Mouse (Mus musculus): ENCODE measurements around the gene Gemin6. TPM values are rescaled to one million over a fixed set of nuclear protein-coding genes. Genes with fewer than 3 reads are reported as not detected.
"Not testable (repeated sequence)": the region's sequence is repeated elsewhere in the genome, so short reads cannot be mapped to it uniquely, and the experiment has no call there.

Gene Gemin6
- polyA plus RNA-seq, 1 experiment from 2014 or later: 64.1 TPM

GRCm38 (mm10) chr17:80241594-80241993 is 17.4 kb downstream of the Gemin6 start:
- H3K27ac ChIP-seq: no peak overlapping the region
- DNase-seq (ENCODE audit: extremely low spot score, low spot score): no peak
- WGBS: 90% methylated on average over 9 of the region's 9 CpGs
- H3K36me3 ChIP-seq (replicated peaks): peaks cover 93% of the 10 kb centered on the region
- H3K9me3 ChIP-seq: no peaks in the 10 kb centered on the region
- H3K4me1 ChIP-seq: no peaks in the 10 kb centered on the region
- no peak overlapping the region for H3K4me3 ChIP-seq
- no peaks in the 10 kb centered on the region for H3K27me3 ChIP-seq (ENCODE audit: poor library complexity, severe bottlenecking)

DNA sequence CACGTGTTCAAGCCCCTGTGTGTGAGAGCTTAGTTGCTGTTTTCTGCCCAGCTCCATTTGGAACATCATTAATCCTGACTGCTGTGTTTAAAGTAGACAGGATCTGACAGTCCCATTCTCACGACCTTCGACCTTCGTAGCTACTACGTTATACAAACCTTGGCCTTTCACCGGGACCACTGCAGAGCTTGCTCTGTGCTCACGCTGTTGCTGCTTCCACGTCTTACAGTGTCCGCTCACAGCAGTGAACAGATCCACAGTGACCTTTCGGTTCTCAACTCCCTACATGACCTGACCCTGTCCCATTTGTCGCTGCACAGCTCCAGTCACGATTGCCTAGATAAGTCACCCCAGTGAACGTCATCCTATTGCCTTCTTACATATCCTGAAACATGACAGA is 18.9 kb downstream of the Gemin6 start:
- Histone ChIP-seq H3K4me3 (no peak overlapping the region), H3K9me3 (no peaks in the 10 kb centered on the region), H3K36me3 (replicated peaks) (peaks cover 98% of the 10 kb centered on the region), H3K27ac (no peak overlapping the region), H3K4me1 (no peaks in the 10 kb centered on the region), H3K27me3 (ENCODE audit: poor library complexity, severe bottlenecking) (no peaks in the 10 kb centered on the region)
- no peak for DNase-seq (ENCODE audit: extremely low spot score, low spot score)
- 91% methylated on average over 13 of the region's 13 CpGs for WGBS

- no peaks in the 10 kb centered on the region for H3K27me3 ChIP-seq (ENCODE audit: poor library complexity, severe bottlenecking)
- H3K9me3 ChIP-seq: no peaks in the 10 kb centered on the region; the same call in 1 of the 2 replicates
- DNase-seq (ENCODE audit: extremely low spot score, low spot score): no peak
- H3K36me3 ChIP-seq (replicated peaks): peaks cover 99% of the 10 kb centered on the region
- peaks cover 6% of the 10 kb centered on the region for H3K4me1 ChIP-seq
- no peak overlapping the region for H3K27ac ChIP-seq
- 93% methylated on average over 13 of the region's 13 CpGs for WGBS
- no peak overlapping the region for H3K4me3 ChIP-seq
Measured at GRCm38 (mm10) chr17:80252757-80253525, 28.7 kb downstream of the Gemin6 start.

- peaks cover 99% of the 10 kb centered on the region for H3K36me3 ChIP-seq (replicated peaks)
Measured at GRCm38 (mm10) chr17:80254421-80254820, 30.2 kb downstream of the Gemin6 start.

GRCm38 (mm10) chr17:80255208-80255607 is 31.0 kb downstream of the Gemin6 start:
- WGBS: 80% methylated on average over 13 of the region's 13 CpGs
- peak overlapping the region; percentile 8; the same call in 1 of the 2 replicates for H3K27ac ChIP-seq
- H3K4me3 ChIP-seq: no peak overlapping the region
- no peak for DNase-seq (ENCODE audit: extremely low spot score, low spot score)
- H3K9me3 ChIP-seq: no peaks in the 10 kb centered on the region; the same call in 1 of the 2 replicates
- H3K4me1 ChIP-seq: peaks cover 6% of the 10 kb centered on the region
- H3K36me3 ChIP-seq (replicated peaks): peaks cover 99% of the 10 kb centered on the region
- no peaks in the 10 kb centered on the region for H3K27me3 ChIP-seq (ENCODE audit: poor library complexity, severe bottlenecking)

More at GRCm38 (mm10) chr17:80254421-80254820, 30.2 kb downstream of the Gemin6 start:
- peaks cover 6% of the 10 kb centered on the region for H3K4me1 ChIP-seq
- WGBS: 96% methylated on average over 5 of the region's 5 CpGs
- H3K27ac ChIP-seq: no peak overlapping the region
- H3K4me3 ChIP-seq: no peak overlapping the region
- no peak for DNase-seq (ENCODE audit: extremely low spot score, low spot score)
- H3K9me3 ChIP-seq: no peaks in the 10 kb centered on the region; the same call in 1 of the 2 replicates
- H3K27me3 ChIP-seq (ENCODE audit: poor library complexity, severe bottlenecking): no peaks in the 10 kb centered on the region

DNA sequence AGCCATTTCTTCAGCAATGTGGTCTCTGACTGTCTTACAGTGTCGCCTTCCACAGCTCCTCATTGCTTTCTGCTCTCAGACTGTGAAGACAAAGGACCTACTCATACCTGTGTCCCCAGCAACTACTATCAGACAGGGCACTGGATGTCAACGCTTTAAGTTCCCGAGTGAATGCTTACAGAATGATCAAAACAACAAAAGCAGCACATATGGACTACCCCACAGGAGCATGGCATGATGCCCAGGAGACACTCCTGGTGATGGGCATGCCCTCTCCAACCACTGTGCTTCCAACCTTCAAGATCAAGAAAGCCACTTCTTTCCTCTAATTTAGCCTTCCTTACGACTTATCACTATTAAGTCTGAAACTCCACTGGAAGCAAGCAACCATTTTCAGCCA is 42.8 kb downstream of the Gemin6 start:
- Histone ChIP-seq H3K27ac (no peak overlapping the region), H3K4me1 (no peaks in the 10 kb centered on the region), H3K9me3 (no peaks in the 10 kb centered on the region; the same call in 1 of the 2 replicates), H3K36me3 (replicated peaks) (peaks cover 93% of the 10 kb centered on the region), H3K4me3 (no peak overlapping the region), H3K27me3 (ENCODE audit: poor library complexity, severe bottlenecking) (no peaks in the 10 kb centered on the region)
- WGBS: 94% methylated on average over 4 of the region's 4 CpGs
- DNase-seq (ENCODE audit: extremely low spot score, low spot score): no peak

DNA sequence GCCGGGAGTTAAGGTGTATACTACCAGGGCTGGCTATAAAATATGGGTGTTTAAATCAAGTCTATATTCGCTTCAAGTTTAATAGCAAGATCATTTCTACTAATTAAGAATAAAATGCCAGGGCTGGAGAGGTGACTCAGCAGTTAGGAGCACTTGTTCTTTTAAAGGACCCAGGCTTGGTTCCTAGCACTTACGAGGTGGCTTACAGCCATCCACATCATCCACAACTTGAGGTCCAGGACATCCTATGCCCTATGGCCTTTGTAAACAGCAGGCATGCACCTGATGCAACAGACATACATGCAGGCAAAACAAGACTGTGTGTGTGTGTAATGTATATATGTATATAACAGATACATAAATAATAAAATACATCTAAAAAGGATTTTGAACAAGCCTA is 43.9 kb downstream of the Gemin6 start:
- Histone ChIP-seq H3K27ac (no peak overlapping the region), H3K9me3 (no peaks in the 10 kb centered on the region; the same call in 1 of the 2 replicates), H3K4me3 (no peak overlapping the region), H3K4me1 (no peaks in the 10 kb centered on the region), H3K36me3 (replicated peaks) (peaks cover 94% of the 10 kb centered on the region), H3K27me3 (ENCODE audit: poor library complexity, severe bottlenecking) (no peaks in the 10 kb centered on the region)
- DNase-seq (ENCODE audit: extremely low spot score, low spot score): no peak
- WGBS: 97% methylated on average over 3 of the region's 3 CpGs

- 90% methylated on average over 7 of the region's 7 CpGs for whole genome bisulfite sequencing
- H3K36me3 ChIP-seq (replicated peaks): peaks cover 95% of the 10 kb centered on the region
- H3K4me1 ChIP-seq; H3K9me3 ChIP-seq; H3K27ac ChIP-seq; DNase-seq (ENCODE audit: extremely low spot score, low spot score); H3K27me3 ChIP-seq (ENCODE audit: poor library complexity, severe bottlenecking); H3K4me3 ChIP-seq: not testable (repeated sequence)
Measured at GRCm38 (mm10) chr17:80270622-80271021, 46.4 kb downstream of the Gemin6 start.

Other genes starting within 250 kb of the Gemin6 start
- gene Hnrnpll, start 162.1 kb upstream of the Gemin6 start, polyA plus RNA-seq (2016; fragmentation: Nextera tagmentation; extraction: Ambion mirVana): 81.2 and 86.2 TPM in 2 replicates
- gene Galm, start 97.0 kb upstream of the Gemin6 start, polyA plus RNA-seq (2016; fragmentation: Nextera tagmentation; extraction: Ambion mirVana): 13.4 and 15.5 TPM in 2 replicates
- 917 and 919 TPM in 2 replicates for gene Srsf7, start 17.1 kb upstream of the Gemin6 start, polyA plus RNA-seq (2016; fragmentation: Nextera tagmentation; extraction: Ambion mirVana)
- 0.09 and 0.20 TPM in 2 replicates for gene Ttc39d, start 17.0 kb upstream of the Gemin6 start, polyA plus RNA-seq (2016; fragmentation: Nextera tagmentation; extraction: Ambion mirVana)
- 31.4 and 35.1 TPM in 2 replicates for gene Morn2, start 65.8 kb downstream of the Gemin6 start, polyA plus RNA-seq (2016; fragmentation: Nextera tagmentation; extraction: Ambion mirVana)
- gene Dhx57, start 66.0 kb downstream of the Gemin6 start, polyA plus RNA-seq (2016; fragmentation: Nextera tagmentation; extraction: Ambion mirVana): 15.0 and 16.3 TPM in 2 replicates
- gene Arhgef33, start 83.0 kb downstream of the Gemin6 start, polyA plus RNA-seq (2016; fragmentation: Nextera tagmentation; extraction: Ambion mirVana): 0.20 and 0.97 TPM in 2 replicates
- 0.63 TPM in 1 of 2 replicates, not detected in the other for gene Gm10190, start 149.1 kb downstream of the Gemin6 start, polyA plus RNA-seq (2016; fragmentation: Nextera tagmentation; extraction: Ambion mirVana)